12 mouse cellular contexts compared by ENCODE assay signal in the genomic region with DNA sequence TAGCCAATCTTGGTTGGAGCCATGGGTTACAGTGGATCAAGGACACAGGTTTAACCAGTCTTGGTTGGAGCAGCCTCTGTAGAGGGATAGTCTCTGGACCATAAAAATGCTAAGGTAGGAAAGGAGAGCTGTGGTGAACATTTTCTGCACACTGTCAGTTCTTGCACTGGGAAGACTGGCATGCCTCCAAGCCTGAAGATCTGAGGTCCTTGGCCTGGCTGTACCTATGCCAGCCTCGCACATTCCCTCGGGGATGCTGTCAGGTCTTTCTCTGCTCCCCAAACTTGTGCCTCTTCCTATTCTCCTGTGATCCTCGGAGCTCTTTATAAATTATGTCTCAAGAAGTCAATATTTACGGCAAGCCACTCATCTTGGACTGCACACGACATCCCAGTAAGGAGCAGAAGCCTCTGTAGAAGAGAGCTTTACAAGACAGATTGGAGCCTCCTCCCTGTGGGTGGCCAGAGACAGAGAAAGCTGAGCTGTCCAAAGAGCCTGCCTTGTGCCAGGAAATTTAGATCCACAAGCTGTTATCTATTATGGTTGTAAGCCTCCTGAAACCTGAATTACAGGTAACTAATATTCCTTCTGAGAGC.
A peak's percentile ranks its signal among the peaks of the same experiment; 100 is the strongest.
DNase-seq lines count a peak whose midpoint lies in the region; TF ChIP-seq lines count a peak whose summit lies in the region.
"Had no signal": no experiment of that assay in that cellular context is flagged by ENCODE, and none has a peak within 500 bp of the region (broad histone marks: within the 10 kb centered on the region; RNA-seq: fewer than 3 reads in every experiment).

No protein-coding gene starts in this region.

- H3K4me3 ChIP-seq in kidney, adult 2 months (ENCODE audit: insufficient read depth, low read depth, low read length) = no peak overlapping the region
- H3K4me3 ChIP-seq in layer of hippocampus, adult 2 months = no peak overlapping the region
- H3K4me3 ChIP-seq: embryonic facial prominence, embryonic 15.5 days; limb, embryonic 13.5 days; myocyte had no signal

- no peaks in the 10 kb centered on the region for H3K27me3 ChIP-seq in kidney, adult 2 months (replicated peaks; ENCODE audit: control insufficient read depth, insufficient read depth, low read length)
- H3K27me3 ChIP-seq: embryonic facial prominence, embryonic 15.5 days; limb, embryonic 13.5 days had no signal

- DNase-seq in kidney, adult 2 months = peak; percentile 80
- DNase-seq in kidney, postnatal 4 days = no peak
- peak; percentile 72 for DNase-seq in adrenal gland, adult 2 months
- peak; percentile 67 for DNase-seq in adrenal gland, postnatal 25 days
- peak; percentile 86 to 91 for DNase-seq in cerebellum, postnatal 10 days
- no peak for DNase-seq in spleen, adult 18-20 months
- DNase-seq in layer of hippocampus, postnatal 10 days (ENCODE audit: low spot score in 2 of 2) = no peak
- DNase-seq in layer of hippocampus, adult 2 months (ENCODE audit: low spot score in 2 of 2) = no peak
- DNase-seq: lung, adult 2 months had no signal

- H3K4me1 ChIP-seq in kidney, adult 2 months (ENCODE audit: control insufficient read depth, insufficient read depth, low read length) = no peaks in the 10 kb centered on the region; the same call in 1 of the 2 replicates
- H3K4me1 ChIP-seq: embryonic facial prominence, embryonic 15.5 days; limb, embryonic 13.5 days had no signal

- no peaks in the 10 kb centered on the region for H3K36me3 ChIP-seq in kidney, adult 2 months (ENCODE audit: control insufficient read depth, insufficient read depth, low read length)
- H3K36me3 ChIP-seq: embryonic facial prominence, embryonic 15.5 days; limb, embryonic 13.5 days had no signal

- WGBS in kidney, adult 2 months = 60% methylated on average over 5 of the region's 5 CpGs

- TF ChIP-seq CTCF in kidney, adult 2 months (conservative IDR thresholded peaks at IDR 0.05; ENCODE audit: insufficient read depth, insufficient read length, low read depth, low read length) = no peak
- TF ChIP-seq CTCF in layer of hippocampus, adult 2 months (conservative IDR thresholded peaks at IDR 0.05) = no peak

- H3K27ac ChIP-seq in kidney, adult 2 months (ENCODE audit: insufficient read depth, low read depth, low read length) = no peak overlapping the region
- H3K27ac ChIP-seq in layer of hippocampus, adult 2 months = no peak overlapping the region
- H3K27ac ChIP-seq: embryonic facial prominence, embryonic 15.5 days; limb, embryonic 13.5 days had no signal

- TF ChIP-seq POLR2A in kidney, adult 2 months (IDR thresholded peaks at IDR 0.05; ENCODE audit: low read depth, low read length) = no peak

Comparison
In these comparisons a context has a peak if more than half of its experiments do, and no peak if none do; other contexts are left out.
1. DNase-seq: peak in kidney, adult 2 months (single experiment), adrenal gland, adult 2 months (single experiment), adrenal gland, postnatal 25 days (single experiment) and cerebellum, postnatal 10 days (2 of 2); none in kidney, postnatal 4 days (0 of 2), spleen, adult 18-20 months (0 of 2), layer of hippocampus, postnatal 10 days (0 of 2) and layer of hippocampus, adult 2 months (0 of 2).